Mouse (Mus musculus) erythroblast, embryonic 14.5 days (primary cell): Measurements from ENCODE around the gene Mrpl28.

ENCODE experiments used
- GATA1 ChIP-seq: IDR thresholded peaks from 2 replicates; pipeline ENCODE4 v1.6.1; 2012; ENCODE audit warnings: low read length, inconsistent platforms, mixed read lengths
- TAL1 ChIP-seq: IDR thresholded peaks from 3 replicates; pipeline ENCODE4 v1.6.1; 2012; ENCODE audit warnings: low read length, inconsistent platforms, mixed read lengths

DNA sequence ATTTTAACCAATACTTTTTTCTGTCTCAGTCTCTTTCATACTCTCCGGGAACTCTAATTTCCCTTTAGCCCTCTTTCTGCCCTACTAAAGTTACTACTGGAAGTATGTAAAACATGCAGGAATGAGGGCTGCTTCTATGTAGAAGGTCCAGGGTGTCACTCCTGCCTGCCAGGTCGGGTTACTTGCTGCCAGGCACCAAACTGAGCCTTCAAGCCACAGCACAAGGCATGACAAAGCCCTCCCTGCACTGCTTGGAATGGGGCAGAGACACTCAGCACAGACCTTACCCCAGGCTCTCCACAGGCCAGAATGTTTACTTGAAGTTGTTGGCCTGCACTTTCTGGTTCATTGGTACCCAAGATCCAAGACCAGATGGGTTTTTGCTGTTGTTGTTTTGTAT lies 23.1 kb upstream of the Mrpl28 start:
- TF ChIP-seq GATA1 (no peak), TAL1 (no peak)
